Mouse (Mus musculus) hindbrain, embryonic 16.5 days (tissue): ENCODE measurements around the gene Hcar2. TPM values are rescaled to one million over a fixed set of nuclear protein-coding genes. Genes with fewer than 3 reads are reported as not detected.

Source experiments
- ATAC-seq: fragments of 200-750 bp; cut with Nextera tagmentation; 2 replicates; pipeline ENCODE4 v1.8.0; 2017; ENCODE audit warnings: moderate TSS enrichment, moderate library complexity
- H3K27ac ChIP-seq: fragments of 300-500 bp; sonication (generic); 2 replicates; pipeline ENCODE4 v1.5.1; 2014; ENCODE audit warnings: low read depth, mild to moderate bottlenecking, control low read depth, low read length, moderate library complexity
- H3K27me3 ChIP-seq: fragments of 300-500 bp; sonication (generic); replicated peaks from 2 replicates; pipeline ENCODE4 v1.6.1; 2014; ENCODE audit warnings: low read length; ENCODE audit not compliant: control insufficient read depth, insufficient read depth
- H3K36me3 ChIP-seq: fragments of 300-500 bp; sonication (generic); 2 replicates; pipeline ENCODE4 v1.6.1; 2014; ENCODE audit warnings: mild to moderate bottlenecking, low read length, moderate library complexity, mixed read lengths; ENCODE audit not compliant: control insufficient read depth, insufficient read depth
- H3K4me1 ChIP-seq: fragments of 300-500 bp; sonication (generic); 2 replicates; pipeline ENCODE4 v1.6.1; 2014; ENCODE audit warnings: low read depth, low read length; ENCODE audit not compliant: control insufficient read depth, insufficient read depth
- H3K4me2 ChIP-seq: fragments of 300-500 bp; sonication (generic); 2 replicates; pipeline ENCODE4 v1.6.1; 2014; ENCODE audit warnings: mild to moderate bottlenecking, low read length, control low read depth, moderate library complexity
- H3K4me3 ChIP-seq: fragments of 300-500 bp; sonication (generic); 2 replicates; pipeline ENCODE4 v1.5.1; 2014; ENCODE audit warnings: mild to moderate bottlenecking, low read length, control low read depth, moderate library complexity
- H3K9ac ChIP-seq: fragments of 300-500 bp; sonication (generic); 2 replicates; pipeline ENCODE4 v1.6.1; 2014; ENCODE audit warnings: low read depth, mild to moderate bottlenecking, control low read depth, low read length, moderate library complexity
- H3K9me3 ChIP-seq: fragments of 300-500 bp; sonication (generic); 2 replicates; pipeline ENCODE4 v1.6.1; 2014; ENCODE audit warnings: mild to moderate bottlenecking, low read length, moderate library complexity; ENCODE audit not compliant: control insufficient read depth
- WGBS: fragments of 180-500 bp; shearing (Covaris S2); extraction: QIAGEN DNeasy Blood & Tissue Kit; methylation state at CpG from one replicate; pipeline ENCODE4 v1.1.7; 2014; 5-methylcytosine and 5-hydroxymethylcytosine counted together
- polyA plus RNA-seq: library from polyadenylated mRNA; unstranded; fragments of >200 nt; fragmentation: Nextera tagmentation; extraction: Ambion mirVana; gene quantifications from 2 replicates; pipeline ENCODE4 v1.2.1, GENCODE M21; 2015

Hcar2 gene
- polyA plus RNA-seq, 1 experiment from 2014 or later = not detected

DNA sequence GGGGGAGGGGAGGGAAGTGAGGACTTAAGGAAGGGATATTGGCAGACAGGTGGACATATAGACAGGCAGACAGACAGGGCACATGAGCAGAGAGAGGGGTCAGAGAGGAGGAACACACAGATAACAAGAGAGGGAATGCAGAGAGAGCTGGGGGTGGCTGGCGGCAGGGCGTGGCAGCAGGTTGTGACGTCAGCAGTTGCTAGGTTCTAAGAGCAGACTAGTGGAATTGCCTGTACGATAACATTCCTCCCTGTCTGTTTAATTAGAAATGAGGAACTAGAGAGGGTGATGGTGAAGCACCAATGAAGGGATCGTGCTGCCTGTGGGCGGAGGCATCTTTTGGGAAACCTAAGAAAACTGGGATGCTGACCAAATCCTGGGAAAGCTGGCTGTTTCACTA, 26.4 kb upstream of the Hcar2 start:
- Histone ChIP-seq H3K4me2 (peak overlapping the region; percentile 21; the same call in 1 of the 2 replicates), H3K27me3 (no peaks in the 10 kb centered on the region), H3K4me3 (no peak overlapping the region), H3K36me3 (no peaks in the 10 kb centered on the region), H3K9ac (no peak overlapping the region), H3K27ac (no peak overlapping the region), H3K9me3 (no peaks in the 10 kb centered on the region), H3K4me1 (no peaks in the 10 kb centered on the region)
- no peak for ATAC-seq
- 50% methylated on average over 6 of the region's 6 CpGs for WGBS

GRCm38 (mm10) chr5:123890987-123891386, 25.7 kb upstream of the Hcar2 start:
- Histone ChIP-seq H3K4me1 (no peaks in the 10 kb centered on the region), H3K4me2 (no peak overlapping the region), H3K9me3 (no peaks in the 10 kb centered on the region), H3K4me3 (no peak overlapping the region), H3K36me3 (no peaks in the 10 kb centered on the region), H3K27ac (no peak overlapping the region), H3K27me3 (no peaks in the 10 kb centered on the region), H3K9ac (no peak overlapping the region)
- 79% methylated on average over 5 of the region's 5 CpGs for WGBS
- ATAC-seq = no peak

GRCm38 (mm10) chr5:123890312-123890711, 25.0 kb upstream of the Hcar2 start:
- H3K27me3 ChIP-seq = no peaks in the 10 kb centered on the region
- H3K9ac ChIP-seq = no peak overlapping the region
- 75% methylated on average over 2 of the region's 2 CpGs for WGBS
- no peak for ATAC-seq
- H3K4me1 ChIP-seq = no peaks in the 10 kb centered on the region
- no peak overlapping the region for H3K27ac ChIP-seq
- no peak overlapping the region for H3K4me2 ChIP-seq
- no peak overlapping the region for H3K4me3 ChIP-seq
- no peaks in the 10 kb centered on the region for H3K9me3 ChIP-seq
- no peaks in the 10 kb centered on the region for H3K36me3 ChIP-seq

GRCm38 (mm10) chr5:123886365-123886764, 21.1 kb upstream of the Hcar2 start:
- H3K9me3 ChIP-seq = no peaks in the 10 kb centered on the region
- 85% methylated on average over 3 of the region's 3 CpGs for WGBS
- H3K27me3 ChIP-seq = no peaks in the 10 kb centered on the region
- ATAC-seq = no peak
- H3K4me2 ChIP-seq = no peak overlapping the region
- no peaks in the 10 kb centered on the region for H3K36me3 ChIP-seq
- no peak overlapping the region for H3K4me3 ChIP-seq
- no peak overlapping the region for H3K27ac ChIP-seq
- no peaks in the 10 kb centered on the region for H3K4me1 ChIP-seq
- H3K9ac ChIP-seq = no peak overlapping the region

DNA sequence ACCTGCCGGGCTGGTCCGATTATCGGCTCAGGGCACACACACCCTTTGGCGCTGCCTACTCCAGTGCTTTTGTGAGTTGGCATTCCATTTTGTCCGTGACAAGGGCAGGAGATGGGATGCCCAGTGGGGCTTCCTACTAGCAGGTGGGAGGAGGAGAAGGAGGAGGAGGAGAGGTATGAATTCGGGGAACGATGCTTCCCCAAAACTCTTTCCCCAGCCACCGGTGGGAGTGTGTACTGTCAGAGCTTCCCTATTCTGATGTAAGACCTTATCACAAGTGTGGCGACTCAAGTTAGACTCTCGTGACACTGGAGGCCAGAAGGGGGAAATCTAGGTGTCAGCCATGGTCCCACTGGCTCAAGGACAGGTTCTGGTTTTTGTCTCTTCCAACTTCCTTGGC, 19.0 kb upstream of the Hcar2 start:
- no peak for ATAC-seq
- no peak overlapping the region for H3K9ac ChIP-seq
- H3K4me1 ChIP-seq = no peaks in the 10 kb centered on the region
- WGBS = 82% methylated on average over 10 of the region's 10 CpGs
- no peaks in the 10 kb centered on the region for H3K9me3 ChIP-seq
- H3K27ac ChIP-seq = no peak overlapping the region
- H3K4me3 ChIP-seq = no peak overlapping the region
- no peaks in the 10 kb centered on the region for H3K36me3 ChIP-seq
- no peak overlapping the region for H3K4me2 ChIP-seq
- no peaks in the 10 kb centered on the region for H3K27me3 ChIP-seq

DNA sequence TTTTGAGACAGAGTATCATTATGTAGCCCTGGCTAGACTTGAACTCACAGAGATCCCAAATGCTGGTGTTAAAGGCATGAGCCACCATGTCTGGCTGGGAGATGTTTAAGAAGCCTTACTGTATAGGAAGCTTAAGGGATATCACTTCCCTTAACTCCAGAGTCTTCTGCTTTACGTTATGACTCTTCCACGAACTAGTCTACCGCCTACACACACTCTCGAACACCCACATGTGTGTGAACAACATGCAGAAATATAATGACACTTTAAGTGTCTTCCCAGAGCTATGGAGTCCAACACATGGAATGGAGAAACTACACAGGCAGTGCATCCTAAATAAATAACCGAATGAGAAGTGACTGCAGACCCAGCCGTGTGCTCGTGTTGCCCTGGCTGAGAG, 18.6 kb upstream of the Hcar2 start:
- Histone ChIP-seq H3K4me2 (no peak overlapping the region), H3K4me3 (no peak overlapping the region), H3K9me3 (no peaks in the 10 kb centered on the region), H3K9ac (no peak overlapping the region), H3K36me3 (no peaks in the 10 kb centered on the region), H3K27ac (no peak overlapping the region), H3K27me3 (no peaks in the 10 kb centered on the region), H3K4me1 (no peaks in the 10 kb centered on the region)
- no peak for ATAC-seq
- WGBS = 84% methylated on average over 7 of the region's 7 CpGs

DNA sequence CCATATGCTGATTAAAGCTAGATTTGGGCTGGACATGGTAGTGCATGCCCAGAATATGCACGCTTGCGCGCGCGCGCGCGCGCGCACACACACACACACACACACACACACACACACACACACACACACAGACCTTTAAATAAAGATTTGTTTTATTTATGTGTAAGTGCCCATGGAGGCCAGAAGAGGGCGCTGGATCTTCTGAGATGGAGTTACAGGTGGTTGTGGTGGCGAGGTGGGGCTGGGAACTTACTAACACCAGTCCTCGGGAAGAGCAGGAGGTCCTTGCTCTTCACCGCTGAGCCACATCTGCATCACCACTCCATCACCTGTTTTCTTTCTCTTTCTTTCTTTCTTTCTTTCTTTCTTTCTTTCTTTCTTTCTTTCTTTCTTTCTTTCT, 15.5 kb upstream of the Hcar2 start:
- no peak overlapping the region for H3K9ac ChIP-seq
- no peak overlapping the region for H3K27ac ChIP-seq
- H3K4me3 ChIP-seq = no peak overlapping the region
- H3K4me2 ChIP-seq = no peak overlapping the region
- H3K36me3 ChIP-seq = no peaks in the 10 kb centered on the region
- 84% methylated on average over 14 of the region's 14 CpGs for WGBS
- no peaks in the 10 kb centered on the region for H3K4me1 ChIP-seq
- H3K9me3 ChIP-seq = no peaks in the 10 kb centered on the region
- no peak for ATAC-seq
- no peaks in the 10 kb centered on the region for H3K27me3 ChIP-seq

- no peaks in the 10 kb centered on the region for H3K9me3 ChIP-seq
- no peaks in the 10 kb centered on the region for H3K36me3 ChIP-seq
- H3K4me3 ChIP-seq = no peak within 1 kb of the TSS
- H3K9ac ChIP-seq = no peak within 1 kb of the TSS
- WGBS = 68% methylated on average over 12 of the region's 12 CpGs
- no peak for ATAC-seq
- no peaks in the 10 kb centered on the region for H3K27me3 ChIP-seq
- H3K4me2 ChIP-seq = peak within 1 kb of the TSS; percentile 7; the same call in 1 of the 2 replicates
- no peak within 1 kb of the TSS for H3K27ac ChIP-seq
- no peaks in the 10 kb centered on the region for H3K4me1 ChIP-seq
Observed at GRCm38 (mm10) chr5:123879928-123880327, 14.6 kb upstream of the Hcar2 start, which contains the start of gene Hcar1. TSS of gene Hcar1 (minus strand) at chr5:123880020.

DNA sequence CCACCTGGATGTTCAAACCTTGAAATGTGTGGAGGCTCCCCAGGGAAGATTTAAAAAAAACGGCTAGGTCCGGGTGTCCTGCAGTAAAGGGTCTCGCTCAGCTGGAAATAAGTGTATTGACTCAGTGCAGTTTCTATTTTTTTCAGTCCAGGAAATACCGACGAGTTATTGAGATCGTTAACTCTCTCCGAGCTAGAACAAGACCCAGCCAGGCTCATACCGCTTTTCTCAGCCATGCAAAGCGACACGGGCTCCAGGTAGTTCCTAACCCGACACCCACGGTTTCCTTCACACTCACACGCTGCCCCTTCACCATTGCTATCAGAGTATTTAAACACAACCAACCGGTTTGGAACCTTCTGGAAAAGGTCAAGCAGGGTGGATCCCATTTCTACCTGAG, 12.8 kb upstream of the Hcar2 start:
- ATAC-seq = no peak
- no peak overlapping the region for H3K9ac ChIP-seq
- no peaks in the 10 kb centered on the region for H3K4me1 ChIP-seq
- 70% methylated on average over 14 of the region's 14 CpGs for WGBS
- H3K27me3 ChIP-seq = no peaks in the 10 kb centered on the region
- no peaks in the 10 kb centered on the region for H3K9me3 ChIP-seq
- no peak overlapping the region for H3K27ac ChIP-seq
- peak overlapping the region; percentile 1; the same call in 1 of the 2 replicates for H3K4me2 ChIP-seq
- no peaks in the 10 kb centered on the region for H3K36me3 ChIP-seq
- H3K4me3 ChIP-seq = no peak overlapping the region

DNA sequence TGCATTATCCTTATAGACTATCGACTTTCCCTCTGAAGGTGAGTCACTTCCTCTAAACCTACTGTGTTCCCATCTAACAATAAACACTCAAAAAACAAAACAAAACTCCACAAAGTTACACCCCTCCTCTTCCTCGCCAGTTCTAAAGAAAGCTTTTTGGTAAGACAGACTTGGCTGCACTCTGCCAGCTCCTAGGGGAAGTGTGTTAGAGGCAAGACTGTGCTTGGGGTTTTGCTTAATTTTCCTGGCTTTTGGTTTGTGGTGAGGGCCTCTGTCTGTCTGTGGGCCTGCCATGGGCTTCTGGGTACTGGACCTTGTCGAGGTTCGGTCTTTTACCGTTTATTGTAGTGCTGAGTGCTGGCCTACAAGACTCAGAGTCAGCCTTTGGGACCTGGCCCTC, 8.9 kb upstream of the Hcar2 start:
- Histone ChIP-seq H3K27me3 (no peaks in the 10 kb centered on the region), H3K27ac (no peak overlapping the region), H3K36me3 (no peaks in the 10 kb centered on the region), H3K4me2 (no peak overlapping the region), H3K4me1 (no peaks in the 10 kb centered on the region), H3K4me3 (no peak overlapping the region), H3K9me3 (no peaks in the 10 kb centered on the region), H3K9ac (no peak overlapping the region)
- ATAC-seq = no peak
- WGBS = 90% methylated on average over 5 of the region's 5 CpGs
